Mouse (Mus musculus) midbrain, embryonic 12.5 days (tissue): ENCODE results near the gene Cabp1. TPM values are rescaled to one million over a fixed set of nuclear protein-coding genes. Genes with fewer than 3 reads are reported as not detected.
"Not testable (repeated sequence)": the region's sequence is repeated elsewhere in the genome, so short reads cannot be mapped to it uniquely, and the experiment has no call there.

Experiments used
- ATAC-seq: fragments of 200-750 bp; cut with Nextera tagmentation; 2 replicates; pipeline ENCODE4 v1.8.0; 2017; ENCODE audit warnings: low read depth, moderate TSS enrichment, moderate library complexity; ENCODE audit not compliant: low FRiP score
- H3K27ac ChIP-seq: fragments of 300-500 bp; sonication (generic); replicated peaks from 2 replicates; pipeline ENCODE4 v1.5.1; 2016; ENCODE audit warnings: mild to moderate bottlenecking
- H3K27me3 ChIP-seq: fragments of 300-500 bp; sonication (generic); 2 replicates; pipeline ENCODE4 v1.6.1; 2016; ENCODE audit warnings: mild to moderate bottlenecking
- H3K36me3 ChIP-seq: fragments of 300-500 bp; sonication (generic); 2 replicates; pipeline ENCODE4 v1.6.1; 2016
- H3K4me1 ChIP-seq: fragments of 300-500 bp; sonication (generic); 2 replicates; pipeline ENCODE4 v1.6.1; 2016
- H3K4me2 ChIP-seq: fragments of 300-500 bp; sonication (generic); replicated peaks from 2 replicates; pipeline ENCODE4 v1.6.1; 2016; ENCODE audit warnings: mild to moderate bottlenecking, moderate library complexity
- H3K4me3 ChIP-seq: fragments of 300-500 bp; sonication (generic); 2 replicates; pipeline ENCODE4 v1.5.1; 2016; ENCODE audit warnings: mild to moderate bottlenecking
- H3K9ac ChIP-seq: fragments of 300-500 bp; sonication (generic); replicated peaks from 2 replicates; pipeline ENCODE4 v1.6.1; 2016; ENCODE audit warnings: mild to moderate bottlenecking, moderate library complexity
- H3K9me3 ChIP-seq: fragments of 300-500 bp; sonication (generic); 2 replicates; pipeline ENCODE4 v1.6.1; 2016; ENCODE audit warnings: mild to moderate bottlenecking
- whole genome bisulfite sequencing: fragments of 180-500 bp; shearing (Covaris S2); methylation state at CpG from one replicate; pipeline ENCODE4 v1.1.7; 2016; 5-methylcytosine and 5-hydroxymethylcytosine counted together
- polyA plus RNA-seq: library from polyadenylated mRNA; unstranded; fragments of >200 nt; fragmentation: Nextera tagmentation; extraction: Ambion mirVana; gene quantifications from 2 replicates; pipeline ENCODE4 v1.2.1, GENCODE M21; 2016

Gene Cabp1
- polyA plus RNA-seq, 1 experiment from 2014 or later: 2.3 TPM

DNA sequence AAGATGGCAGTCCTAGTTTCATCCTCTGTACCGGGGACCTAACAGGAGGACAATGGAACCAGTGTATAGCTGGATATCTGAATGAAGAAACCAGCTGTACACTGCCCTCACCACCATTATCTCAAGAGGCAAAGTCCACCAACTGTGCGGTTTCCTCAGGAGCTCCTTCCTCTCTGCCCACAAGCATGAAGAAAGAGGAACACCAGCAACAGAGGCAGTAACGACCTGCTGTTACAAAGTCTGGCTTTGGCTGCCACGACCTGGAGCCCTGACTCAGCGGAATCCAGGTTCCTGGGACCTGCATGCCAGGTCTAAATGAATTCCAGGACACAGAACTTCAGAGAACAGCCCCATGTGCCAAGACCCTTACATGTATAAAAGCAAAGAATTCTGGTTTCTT is 38.4 kb downstream of the Cabp1 start:
- no peaks in the 10 kb centered on the region for H3K27me3 ChIP-seq
- 0 out of 2 replicates have a peak overlapping the region, but pooled peaks have one; percentile 20 for H3K27ac ChIP-seq
- WGBS: 55% methylated on average over 5 of the region's 5 CpGs
- peak overlapping the region; percentile 92 for H3K4me2 ChIP-seq
- H3K36me3 ChIP-seq: 0 out of 2 replicates have a peak, but pooled peaks cover 8% of the 10 kb centered on the region
- no peaks in the 10 kb centered on the region for H3K9me3 ChIP-seq
- peak overlapping the region; percentile 96 for H3K4me3 ChIP-seq
- no peak for ATAC-seq
- H3K4me1 ChIP-seq: peaks cover 37% of the 10 kb centered on the region
- H3K9ac ChIP-seq: peak overlapping the region; percentile 50

GRCm38 (mm10) chr5:115155156-115155631 is 39.0 kb downstream of the Cabp1 start:
- Histone ChIP-seq H3K4me1 (peaks cover 37% of the 10 kb centered on the region), H3K36me3 (peaks cover 15% of the 10 kb centered on the region), H3K9me3 (no peaks in the 10 kb centered on the region), H3K4me2 (peak overlapping the region; percentile 92), H3K27ac (0 out of 2 replicates have a peak overlapping the region, but pooled peaks have one; percentile 20), H3K9ac (peak overlapping the region; percentile 50), H3K27me3 (no peaks in the 10 kb centered on the region), H3K4me3 (peak overlapping the region; percentile 96; the same call in 1 of the 2 replicates)
- no peak for ATAC-seq
- 77% methylated on average over 13 of the region's 13 CpGs for WGBS

GRCm38 (mm10) chr5:115152132-115152956 is 41.8 kb downstream of the Cabp1 start:
- Histone ChIP-seq H3K27ac (no peak overlapping the region), H3K36me3 (peaks cover 41% of the 10 kb centered on the region), H3K27me3 (no peaks in the 10 kb centered on the region), H3K9ac (no peak overlapping the region), H3K4me2 (no peak overlapping the region), H3K4me1 (peaks cover 31% of the 10 kb centered on the region), H3K4me3 (no peak overlapping the region), H3K9me3 (no peaks in the 10 kb centered on the region)
- WGBS: 69% methylated on average over 8 of the region's 8 CpGs
- ATAC-seq: no peak

DNA sequence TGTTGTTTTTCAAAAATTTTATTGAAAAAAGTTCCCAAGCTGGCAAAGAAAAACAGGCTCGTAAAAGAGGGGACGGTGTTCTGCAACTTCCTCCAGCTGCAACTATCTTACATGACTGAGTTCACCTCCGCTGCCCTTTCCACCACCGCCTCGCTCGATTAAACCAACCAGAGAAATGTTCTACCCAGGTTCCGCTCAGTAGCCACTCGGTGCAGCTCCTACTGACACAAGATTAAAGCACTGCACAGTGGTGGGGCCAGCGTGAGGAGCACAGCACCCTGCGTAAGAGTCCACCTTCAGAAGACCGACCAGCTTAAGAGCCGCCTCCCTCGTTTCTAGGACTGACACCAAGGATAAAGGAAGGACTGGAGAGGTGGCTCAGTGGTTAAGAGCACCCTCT is 42.7 kb downstream of the Cabp1 start:
- no peaks in the 10 kb centered on the region for H3K27me3 ChIP-seq
- H3K4me3 ChIP-seq: no peak overlapping the region
- no peak for ATAC-seq
- peaks cover 50% of the 10 kb centered on the region for H3K36me3 ChIP-seq
- WGBS: 87% methylated on average over 13 of the region's 13 CpGs
- H3K4me1 ChIP-seq: peaks cover 22% of the 10 kb centered on the region
- no peak overlapping the region for H3K9ac ChIP-seq
- no peak overlapping the region for H3K4me2 ChIP-seq
- H3K9me3 ChIP-seq: no peaks in the 10 kb centered on the region
- no peak overlapping the region for H3K27ac ChIP-seq

GRCm38 (mm10) chr5:115150991-115151390 is 43.2 kb downstream of the Cabp1 start:
- peaks cover 17% of the 10 kb centered on the region for H3K4me1 ChIP-seq
- no peak overlapping the region for H3K4me2 ChIP-seq
- ATAC-seq: no peak
- H3K27me3 ChIP-seq: no peaks in the 10 kb centered on the region
- no peaks in the 10 kb centered on the region for H3K9me3 ChIP-seq
- H3K27ac ChIP-seq: no peak overlapping the region
- no peak overlapping the region for H3K9ac ChIP-seq
- 87% methylated on average over 5 of the region's 5 CpGs for WGBS
- H3K36me3 ChIP-seq: peaks cover 55% of the 10 kb centered on the region
- H3K4me3 ChIP-seq: no peak overlapping the region

GRCm38 (mm10) chr5:115149675-115150459 is 44.3 kb downstream of the Cabp1 start:
- H3K4me1 ChIP-seq: peaks cover 6% of the 10 kb centered on the region
- ATAC-seq: no peak
- no peak overlapping the region for H3K4me3 ChIP-seq
- peaks cover 59% of the 10 kb centered on the region for H3K36me3 ChIP-seq
- no peak overlapping the region for H3K4me2 ChIP-seq
- no peak overlapping the region for H3K27ac ChIP-seq
- no peaks in the 10 kb centered on the region for H3K9me3 ChIP-seq
- H3K9ac ChIP-seq: no peak overlapping the region
- H3K27me3 ChIP-seq: no peaks in the 10 kb centered on the region
- WGBS: 97% methylated on average over 14 of the region's 14 CpGs

GRCm38 (mm10) chr5:115148872-115149271 is 45.3 kb downstream of the Cabp1 start:
- H3K4me3 ChIP-seq, H3K4me1 ChIP-seq, H3K27me3 ChIP-seq, H3K4me2 ChIP-seq, H3K9me3 ChIP-seq, H3K27ac ChIP-seq, H3K9ac ChIP-seq, ATAC-seq: not testable (repeated sequence)
- H3K36me3 ChIP-seq: peaks cover 59% of the 10 kb centered on the region
- WGBS: no CpG with 5 or more reads among the region's 1 CpGs

DNA sequence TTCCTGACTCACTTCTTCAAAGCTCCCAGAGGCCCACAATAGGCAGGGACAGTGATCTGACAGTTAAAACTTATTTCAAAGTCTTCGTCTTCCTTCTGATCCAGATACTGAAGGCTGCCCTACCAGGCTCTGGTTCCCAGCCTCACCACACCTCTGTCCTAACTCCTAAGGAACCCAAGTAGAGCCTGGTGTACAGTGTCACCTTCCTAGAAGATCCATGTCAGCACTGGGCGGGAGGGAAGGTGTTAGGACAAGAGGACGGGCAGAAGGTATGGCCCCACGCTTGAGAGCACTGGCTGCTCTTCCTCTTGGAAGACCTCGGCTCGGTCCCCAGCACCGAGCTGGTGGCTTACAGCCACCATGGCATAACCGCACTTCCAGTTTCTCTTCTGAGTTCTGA is 45.8 kb downstream of the Cabp1 start:
- H3K9me3 ChIP-seq: no peaks in the 10 kb centered on the region
- H3K4me3 ChIP-seq: no peak overlapping the region
- 0 out of 2 replicates have a peak, but pooled peaks cover 3% of the 10 kb centered on the region for H3K4me1 ChIP-seq
- WGBS: 94% methylated on average over 8 of the region's 8 CpGs
- ATAC-seq: no peak
- H3K4me2 ChIP-seq: no peak overlapping the region
- H3K27ac ChIP-seq: no peak overlapping the region
- H3K9ac ChIP-seq: no peak overlapping the region
- peaks cover 57% of the 10 kb centered on the region for H3K36me3 ChIP-seq
- H3K27me3 ChIP-seq: no peaks in the 10 kb centered on the region

DNA sequence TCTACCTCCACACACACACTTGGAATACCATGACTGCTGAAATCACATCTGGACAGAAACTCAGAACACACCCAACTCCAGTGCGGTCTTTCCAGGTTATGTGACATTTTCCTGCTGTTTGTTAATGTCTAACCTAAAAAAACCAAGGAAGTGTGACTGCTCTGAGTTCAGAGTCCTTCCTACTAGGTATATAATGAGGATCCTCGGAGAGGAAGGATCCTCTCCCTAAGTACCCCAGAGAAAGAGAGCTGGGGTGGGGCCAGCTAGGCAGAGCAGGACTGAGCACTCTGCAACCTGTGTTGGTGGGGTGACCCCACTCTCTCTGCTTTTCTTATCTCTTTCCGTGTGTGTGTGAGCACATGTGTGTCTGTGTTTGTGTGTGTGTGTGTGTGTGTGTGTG is 46.8 kb downstream of the Cabp1 start:
- no peaks in the 10 kb centered on the region for H3K27me3 ChIP-seq
- H3K4me2 ChIP-seq: no peak overlapping the region
- H3K9me3 ChIP-seq: no peaks in the 10 kb centered on the region
- H3K27ac ChIP-seq: no peak overlapping the region
- no peak for ATAC-seq
- 93% methylated on average over 3 of the region's 3 CpGs for WGBS
- H3K9ac ChIP-seq: no peak overlapping the region
- peaks cover 54% of the 10 kb centered on the region for H3K36me3 ChIP-seq
- no peak overlapping the region for H3K4me3 ChIP-seq
- 0 out of 2 replicates have a peak, but pooled peaks cover 7% of the 10 kb centered on the region for H3K4me1 ChIP-seq

DNA sequence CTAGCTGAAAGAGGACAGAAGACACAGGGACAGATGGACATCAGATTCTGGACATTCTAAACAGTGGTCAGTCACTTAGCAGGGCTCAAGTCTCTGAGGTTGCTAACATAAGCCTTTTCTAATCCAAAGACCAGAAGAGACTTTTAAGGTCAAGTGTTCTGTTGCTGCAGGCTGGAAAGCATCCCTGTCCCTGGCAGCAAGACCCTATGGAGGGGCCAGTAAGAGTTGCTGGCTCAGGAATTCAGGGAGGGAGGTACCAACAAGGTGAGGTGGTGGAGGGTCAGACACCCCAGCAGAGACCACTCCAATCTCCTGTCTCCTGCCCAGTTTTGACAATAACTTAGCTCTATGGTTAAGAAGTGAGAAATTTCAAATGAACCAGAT is 47.4 kb downstream of the Cabp1 start:
- H3K27me3 ChIP-seq: no peaks in the 10 kb centered on the region
- ATAC-seq: no peak
- no peak overlapping the region for H3K4me3 ChIP-seq
- no peaks in the 10 kb centered on the region for H3K9me3 ChIP-seq
- H3K4me1 ChIP-seq: 0 out of 2 replicates have a peak, but pooled peaks cover 7% of the 10 kb centered on the region
- no peak overlapping the region for H3K9ac ChIP-seq
- H3K4me2 ChIP-seq: no peak overlapping the region
- peaks cover 54% of the 10 kb centered on the region for H3K36me3 ChIP-seq
- no peak overlapping the region for H3K27ac ChIP-seq

GRCm38 (mm10) chr5:115145976-115146746 is 48.0 kb downstream of the Cabp1 start:
- H3K27ac ChIP-seq: no peak overlapping the region
- H3K4me2 ChIP-seq: no peak overlapping the region
- H3K4me1 ChIP-seq: 0 out of 2 replicates have a peak, but pooled peaks cover 7% of the 10 kb centered on the region
- no peak overlapping the region for H3K4me3 ChIP-seq
- no peaks in the 10 kb centered on the region for H3K27me3 ChIP-seq
- no peak for ATAC-seq
- no peak overlapping the region for H3K9ac ChIP-seq
- H3K36me3 ChIP-seq: peaks cover 54% of the 10 kb centered on the region
- 85% methylated on average over 6 of the region's 6 CpGs for WGBS
- no peaks in the 10 kb centered on the region for H3K9me3 ChIP-seq
